Mouse (Mus musculus) right cerebral cortex, adult 18-20 months (tissue): ENCODE data around the gene 2610507B11Rik.
"Not testable (repeated sequence)": the region's sequence is repeated elsewhere in the genome, so short reads cannot be mapped to it uniquely, and the experiment has no call there.

Experiments
- DNase-seq: peaks from one replicate; pipeline ENCODE4 v3.0.0; 2022; ENCODE audit warnings: mixed read lengths

Gene 2610507B11Rik

DNA sequence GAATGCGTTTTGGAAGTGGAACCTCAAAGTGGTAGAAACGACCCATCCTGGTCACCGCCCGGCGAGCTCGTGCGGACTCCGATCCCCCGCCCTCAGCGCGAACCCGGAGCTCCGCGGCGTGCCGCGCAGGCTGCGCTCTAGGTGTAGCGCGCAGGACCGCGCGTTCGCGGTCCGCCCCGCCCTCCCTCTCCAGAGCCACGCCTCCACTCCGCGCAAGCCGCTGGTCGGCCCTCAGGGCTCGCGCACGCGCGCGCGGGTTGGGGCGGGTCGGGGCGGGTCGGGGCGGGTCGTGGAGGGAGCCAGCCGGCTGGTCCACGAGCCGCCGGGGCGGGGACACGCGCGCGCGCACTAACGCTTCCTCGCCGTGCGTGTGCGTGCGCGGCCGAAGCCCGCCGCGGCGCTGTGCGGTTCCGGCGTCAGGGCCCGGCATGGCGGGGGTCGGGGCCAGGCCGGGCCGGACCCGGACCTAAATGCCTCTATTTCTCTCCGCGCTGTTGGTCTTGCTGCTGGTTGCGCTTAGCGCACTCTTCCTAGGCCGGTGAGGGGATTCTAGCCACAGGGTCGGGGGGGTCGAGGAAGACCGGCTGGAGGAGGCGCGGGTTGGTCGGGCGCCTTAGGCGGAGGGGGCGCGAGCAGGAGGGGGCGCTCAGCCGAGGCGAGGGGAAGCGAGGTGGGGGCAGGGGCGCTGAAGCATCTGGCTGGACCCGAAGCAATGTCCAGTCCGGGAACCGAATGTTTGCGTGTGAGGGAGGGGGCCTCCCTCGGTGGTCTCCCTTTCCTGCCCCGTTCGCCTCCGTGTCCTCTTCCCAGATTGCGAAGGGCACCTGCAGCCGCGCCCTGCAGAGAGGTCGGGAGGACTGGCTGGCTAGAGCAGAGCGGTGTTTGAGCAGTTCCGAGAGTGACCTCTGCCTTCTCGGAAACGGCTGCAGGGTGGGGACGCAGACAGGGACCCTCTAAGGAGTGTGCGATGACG is at the start of gene 2610507B11Rik:
TSS of gene 2610507B11Rik (plus strand) at position 373 of the 973 bp plus-strand sequence.
- peak; percentile 93 for DNase-seq

DNA sequence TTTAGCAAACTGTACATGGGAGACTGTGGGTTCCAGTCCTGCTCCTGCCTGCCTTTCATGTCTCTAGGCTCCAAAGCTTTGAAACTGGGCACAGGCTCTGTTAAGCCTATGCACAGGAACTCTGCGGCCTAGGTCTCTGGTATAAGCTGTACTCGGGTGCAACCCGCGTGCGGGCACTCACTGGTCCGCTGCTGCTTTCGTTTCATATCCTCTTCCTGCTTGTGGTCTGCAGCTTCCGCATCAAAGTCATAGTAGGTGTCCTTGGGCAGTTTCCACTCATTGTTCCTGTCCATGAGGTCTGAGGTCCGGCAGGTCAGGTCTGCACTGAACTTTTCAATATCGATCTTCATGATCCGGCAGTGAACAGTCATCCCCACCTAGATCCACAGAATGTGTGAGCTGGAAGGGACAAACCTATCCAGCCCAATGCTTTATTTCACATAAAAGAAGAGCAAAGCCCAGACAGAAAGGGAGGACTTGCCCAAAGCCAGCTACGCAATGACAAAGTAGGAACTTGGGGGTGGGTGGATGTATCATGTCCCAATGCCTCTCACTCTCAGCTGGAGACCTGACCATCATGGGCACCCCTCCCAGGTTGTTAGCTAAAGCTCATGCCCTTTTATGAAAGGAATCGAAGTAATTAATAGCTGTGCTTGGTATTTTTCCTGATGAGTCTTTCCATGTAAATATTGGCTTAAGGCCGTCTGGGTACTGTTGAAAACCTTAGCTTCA is 48.3 kb upstream of the 2610507B11Rik start:
- DNase-seq: no peak

DNA sequence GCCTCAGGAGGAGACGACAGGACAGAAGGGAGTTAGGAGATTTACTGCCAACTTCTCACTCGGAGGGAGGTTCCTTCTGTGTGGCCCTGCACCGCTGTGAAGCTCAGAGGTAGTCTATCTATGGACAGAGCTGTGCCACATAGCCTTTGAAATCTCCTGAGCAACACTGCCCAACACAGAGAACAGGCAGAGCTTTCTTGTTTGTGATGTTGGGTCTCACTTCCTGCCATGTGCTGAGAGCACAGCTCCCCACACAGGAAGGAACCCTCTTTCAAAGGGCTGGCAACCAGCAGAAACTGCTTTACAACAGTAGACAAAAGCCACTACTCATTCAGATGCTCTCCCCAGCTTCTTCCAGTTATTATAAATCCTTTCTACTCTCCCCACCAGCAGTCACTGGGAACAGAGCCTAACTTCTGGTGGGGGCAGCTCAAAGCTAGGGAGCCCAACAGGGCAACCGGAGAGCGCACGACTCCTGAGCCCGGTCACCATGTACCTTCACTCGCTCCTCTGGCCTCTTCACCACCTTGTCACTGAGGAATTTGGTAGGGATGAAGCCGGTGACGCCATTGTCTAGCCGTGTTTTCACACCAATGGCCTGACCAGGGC is 45.7 kb upstream of the 2610507B11Rik start:
- no peak for DNase-seq

DNA sequence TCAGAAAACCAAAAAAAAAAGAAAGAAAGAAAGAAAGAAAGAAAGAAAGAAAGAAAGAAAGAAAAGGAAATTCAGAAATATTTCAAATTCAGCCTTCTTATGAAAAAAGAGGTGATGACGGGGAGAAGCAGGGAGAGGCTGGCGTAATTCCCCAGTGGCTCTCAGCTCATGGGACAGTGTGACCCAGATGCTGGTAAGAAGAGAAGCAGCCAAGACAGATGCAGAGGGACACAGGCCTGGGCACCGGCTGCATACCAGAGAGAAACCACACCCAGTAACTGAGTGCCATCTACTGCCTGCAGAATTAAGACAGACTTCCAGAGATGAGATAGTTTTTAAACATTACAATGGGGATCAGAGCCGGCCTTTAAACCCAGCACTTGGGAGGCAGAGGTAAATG is 38.0 kb upstream of the 2610507B11Rik start:
- no peak for DNase-seq

DNA sequence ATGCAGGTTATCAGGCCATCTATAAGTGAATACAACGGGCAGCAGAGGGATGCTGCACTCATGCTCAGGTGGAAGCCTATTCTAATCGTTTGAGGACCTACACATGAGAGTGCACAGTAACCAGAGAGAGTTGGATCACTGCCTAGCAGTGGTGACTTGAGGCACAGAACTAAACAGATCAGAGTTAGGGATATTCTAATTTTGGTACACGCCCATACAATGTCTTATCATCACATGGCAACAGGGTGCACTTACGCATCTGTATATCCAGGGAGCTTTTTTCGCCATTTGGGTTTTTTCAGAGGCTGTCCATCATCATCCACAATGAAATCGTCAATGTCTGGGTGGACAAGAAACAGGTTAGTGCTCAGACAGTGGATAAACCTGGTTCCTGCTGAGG is 30.0 kb upstream of the 2610507B11Rik start:
- DNase-seq: no peak

DNA sequence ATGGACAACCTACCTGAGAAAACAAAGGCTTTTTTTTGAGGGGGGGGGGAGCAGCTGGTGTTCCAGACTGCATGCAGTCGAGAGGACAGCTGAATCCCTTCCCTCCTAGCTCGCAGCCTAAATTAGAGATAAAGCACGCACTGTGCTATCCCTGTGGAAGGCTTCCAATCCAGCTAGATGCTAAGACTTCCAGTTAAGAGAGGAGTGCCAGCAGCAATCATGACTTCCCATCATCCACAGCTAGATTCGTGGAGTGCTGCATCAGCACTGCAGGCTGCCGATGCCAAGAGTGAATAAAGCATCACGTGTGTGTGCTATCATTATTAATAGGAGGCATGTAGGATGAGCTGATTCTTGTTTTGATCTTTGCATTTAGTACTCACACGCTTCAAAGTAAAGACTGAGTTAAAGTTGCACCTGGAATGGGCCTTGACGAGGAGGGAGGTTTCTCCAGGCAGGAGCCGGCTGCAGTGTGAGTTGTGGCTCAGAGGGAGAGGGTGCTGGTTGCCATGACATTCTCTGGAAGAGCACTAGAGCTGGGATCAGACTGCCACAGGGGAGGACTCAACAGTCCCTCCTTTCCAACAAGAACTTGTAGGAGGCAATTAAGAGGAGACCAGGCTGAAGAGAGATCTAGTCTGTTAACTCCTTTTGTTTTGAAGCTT is 21.2 kb upstream of the 2610507B11Rik start:
- DNase-seq: peak; percentile 67

DNA sequence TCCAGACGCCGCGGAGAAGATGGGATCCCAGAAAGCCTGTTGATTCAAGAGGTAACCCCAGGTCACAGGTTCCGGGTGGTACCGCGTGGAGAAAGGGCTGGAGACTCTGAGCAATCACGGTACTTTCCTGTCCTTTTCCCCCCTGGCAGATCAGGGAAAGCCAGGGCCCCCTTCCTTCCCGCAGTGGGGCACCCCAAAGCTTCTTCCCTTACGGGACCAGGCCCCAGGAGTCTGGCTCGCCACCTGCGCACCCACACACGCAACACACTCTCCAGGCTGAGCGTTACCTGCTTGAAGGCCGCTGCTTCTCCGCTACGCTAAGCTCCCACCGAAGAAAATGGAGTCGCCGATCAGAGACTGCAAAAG is 16.3 kb upstream of the 2610507B11Rik start:
- no peak for DNase-seq

DNA sequence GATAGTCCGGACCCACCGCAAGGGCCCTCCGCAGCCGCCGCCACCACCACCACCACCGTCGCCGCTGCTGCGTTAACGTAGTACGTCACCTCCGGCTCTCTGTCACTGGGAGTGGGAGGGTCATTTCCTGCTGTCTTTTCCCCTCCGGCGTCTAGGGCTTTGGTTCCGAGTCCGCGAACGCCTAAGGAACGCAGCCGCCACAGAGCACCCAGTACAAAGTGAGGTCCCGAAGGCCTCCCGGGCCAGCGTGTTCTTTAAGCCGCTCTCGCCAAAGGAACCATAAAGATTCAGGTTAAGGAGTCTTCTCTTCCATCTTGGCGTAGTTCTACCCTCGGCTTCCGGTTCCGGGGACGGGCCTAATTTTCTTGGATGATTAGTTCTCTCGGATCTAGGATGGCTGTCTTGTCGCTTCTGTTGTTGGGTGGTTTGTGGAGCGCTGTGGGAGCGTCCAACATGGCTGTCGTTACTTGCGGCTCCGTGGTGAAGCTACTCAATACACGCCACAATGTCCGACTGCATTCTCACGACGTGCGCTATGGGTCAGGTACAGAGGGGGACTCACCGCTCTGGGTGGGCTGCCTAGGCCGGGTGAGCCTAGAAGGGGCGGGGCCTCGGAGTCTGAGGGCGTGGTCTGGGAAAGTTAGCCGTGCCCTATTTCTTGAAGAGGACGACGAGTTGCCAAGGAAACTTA is 15.8 kb upstream of the 2610507B11Rik start, which contains the start of the genes Sdf2 and Supt6:
TSS of gene Sdf2 (plus strand) at position 120 of the 691 bp plus-strand sequence.
TSS of gene Supt6 (minus strand) at position 361 of the 691 bp plus-strand sequence.
- peak; percentile 90 for DNase-seq

DNA sequence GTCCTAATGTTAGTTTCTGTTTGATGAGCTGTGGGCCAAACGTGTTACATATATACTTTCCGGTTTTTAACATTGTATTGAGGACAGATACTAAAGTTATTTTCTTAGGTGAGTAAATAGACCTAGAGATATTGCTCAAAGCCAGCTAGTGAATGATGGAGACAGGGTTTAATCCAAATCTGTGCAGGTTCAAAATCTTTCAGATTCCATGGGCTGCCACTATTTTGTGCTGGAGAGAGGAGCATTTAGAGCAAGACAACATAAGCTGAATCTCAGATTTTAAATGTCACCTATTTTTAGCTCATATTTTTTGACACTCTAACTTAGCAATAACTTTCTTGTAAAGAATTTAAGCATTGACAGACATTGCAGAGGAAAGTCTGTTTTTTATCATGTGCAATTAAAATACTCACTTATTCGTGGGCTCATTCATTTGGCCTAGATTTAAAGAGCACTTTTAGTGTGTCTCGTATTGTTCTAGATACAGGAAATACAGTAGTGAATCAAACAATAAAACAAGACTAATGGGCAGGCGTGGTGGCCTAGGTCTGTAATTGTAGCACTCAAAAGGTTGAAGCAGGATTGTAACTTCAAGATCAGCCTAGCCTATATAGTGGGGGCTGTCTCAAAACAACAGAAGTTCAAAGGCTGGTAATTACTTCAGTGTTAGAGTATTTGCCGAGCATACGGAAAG is 15.1 kb upstream of the 2610507B11Rik start:
- DNase-seq: no peak

DNA sequence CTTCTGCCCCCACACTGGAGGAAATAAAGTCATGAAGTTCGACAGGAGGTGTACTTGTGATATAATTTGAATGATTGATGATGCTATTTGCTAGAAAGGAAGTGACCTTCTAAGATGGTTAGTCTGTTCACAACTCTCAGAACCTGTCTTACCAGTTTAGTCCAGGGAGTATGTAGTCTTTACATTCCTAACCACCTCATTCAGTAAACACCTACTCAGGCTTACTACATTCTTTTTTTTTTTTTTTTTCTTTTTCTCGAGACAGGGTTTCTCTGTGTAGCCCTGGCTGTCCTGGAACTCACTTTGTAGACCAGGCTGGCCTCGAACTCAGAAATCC is 14.6 kb upstream of the 2610507B11Rik start:
- DNase-seq: no peak

DNA sequence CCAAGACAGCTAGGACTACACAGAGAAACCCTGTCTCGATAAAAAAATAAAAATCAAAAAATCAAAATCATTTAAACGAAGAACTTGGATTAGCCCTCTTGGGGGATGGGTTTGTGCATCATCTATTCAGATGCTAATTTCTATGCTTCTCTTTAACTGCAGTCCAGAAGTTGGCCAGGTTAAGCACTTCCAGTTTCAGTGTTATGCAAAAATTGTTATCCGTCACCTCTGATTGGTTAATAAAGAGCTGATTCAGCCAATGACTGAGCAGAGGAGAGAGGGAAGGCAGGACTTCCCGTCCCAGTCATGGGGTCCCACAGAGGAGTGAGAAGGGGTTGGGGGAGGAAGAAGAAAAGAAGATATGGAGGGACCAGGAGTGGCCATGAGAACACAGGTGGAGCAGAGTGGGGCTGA is 13.8 kb upstream of the 2610507B11Rik start:
- DNase-seq: no peak

DNA sequence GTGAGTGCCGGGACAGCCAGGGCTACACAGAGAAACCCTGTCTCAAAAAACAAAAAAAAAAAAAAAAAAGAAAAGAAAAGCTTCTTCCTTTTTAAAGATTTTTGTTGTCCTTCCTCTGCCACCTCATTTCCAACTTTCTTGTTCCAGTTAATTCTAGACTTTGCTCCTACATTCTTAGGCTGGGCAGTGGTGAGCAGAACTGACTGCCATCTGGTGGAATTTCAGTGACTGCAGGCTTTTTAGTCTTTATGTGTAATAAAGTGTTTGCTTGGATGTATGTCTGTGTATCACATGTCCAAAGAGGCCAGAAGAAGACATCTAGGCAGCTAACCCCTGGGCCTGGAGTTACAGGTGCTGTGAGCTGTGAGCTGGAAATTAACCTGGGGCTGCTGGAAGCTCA is 4.9 kb upstream of the 2610507B11Rik start:
- DNase-seq: no peak

DNA sequence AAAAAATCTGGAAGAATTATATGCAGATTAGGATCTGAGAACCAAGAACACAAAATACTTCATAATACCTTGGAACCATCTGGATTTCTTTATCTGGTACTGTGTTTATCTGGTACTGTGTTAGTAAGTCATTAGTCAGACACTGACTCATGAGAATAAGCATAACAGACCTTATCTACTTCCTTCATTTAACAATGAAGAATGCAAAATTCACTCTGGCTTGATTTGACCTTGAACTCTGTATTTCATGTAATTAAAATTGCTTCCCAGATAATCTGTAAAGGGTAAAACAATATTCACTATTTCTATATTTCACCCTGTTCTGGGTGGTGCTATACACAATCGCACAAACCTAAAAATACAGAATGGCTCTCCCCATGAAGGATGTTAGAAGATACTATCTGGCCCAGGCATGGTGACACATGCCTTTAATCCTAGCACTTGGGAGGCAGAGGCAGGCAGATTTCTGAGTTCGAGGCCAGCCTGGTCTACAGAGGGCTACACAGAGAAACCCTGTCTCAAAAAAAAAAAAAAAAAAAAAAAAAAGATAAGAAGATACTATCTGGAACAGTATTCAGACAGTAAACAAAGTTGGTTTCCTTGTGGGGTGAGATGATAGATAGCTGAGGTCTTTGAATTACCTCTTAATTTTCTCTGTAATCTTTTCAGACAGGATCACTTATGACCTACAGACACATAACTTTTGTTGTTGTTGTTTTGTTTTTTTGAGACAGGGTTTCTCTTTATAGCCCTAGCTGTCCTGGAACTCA is 878 bp upstream of the 2610507B11Rik start:
- no peak for DNase-seq

DNA sequence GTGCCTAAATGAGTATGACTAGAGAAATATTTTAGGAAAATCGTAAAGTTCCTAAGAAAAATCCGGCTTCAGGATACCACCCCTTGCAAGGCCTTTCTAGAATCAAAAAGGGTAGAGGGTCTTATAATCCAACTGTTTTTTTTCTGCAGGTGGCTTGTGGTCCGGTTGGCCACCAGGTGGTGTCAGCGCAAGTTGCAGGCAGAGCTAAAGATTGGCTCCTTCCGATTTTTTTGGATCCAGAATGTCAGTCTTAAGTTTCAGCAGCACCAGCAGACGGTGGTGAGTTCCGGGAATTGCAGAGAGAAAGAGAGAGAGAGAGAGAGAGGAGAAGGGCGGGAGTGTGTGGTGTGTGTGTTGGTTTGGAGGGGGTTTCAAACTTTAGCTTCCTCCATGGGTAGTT is 998 bp downstream of the 2610507B11Rik start:
- DNase-seq: peak; percentile 49

DNA sequence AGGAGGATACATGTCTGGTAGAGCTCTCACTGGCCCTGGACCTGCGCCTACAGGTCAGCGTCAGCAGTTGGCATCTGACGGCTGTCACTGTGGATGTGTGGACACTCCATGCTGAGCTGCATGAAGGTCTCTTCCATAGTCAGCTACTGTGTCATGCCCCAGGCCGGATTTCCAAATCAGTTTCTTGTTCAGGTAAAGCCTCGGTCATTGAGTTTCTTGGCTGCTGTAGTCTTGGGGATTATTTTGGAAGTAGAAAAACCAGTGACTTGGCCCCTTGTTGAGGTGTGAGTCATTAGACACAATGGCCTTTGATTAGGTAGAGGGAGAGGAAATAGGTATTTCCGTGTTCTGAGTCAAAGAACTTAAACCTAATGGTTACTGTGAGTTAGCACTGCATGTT is 4.0 kb downstream of the 2610507B11Rik start:
- no peak for DNase-seq

DNA sequence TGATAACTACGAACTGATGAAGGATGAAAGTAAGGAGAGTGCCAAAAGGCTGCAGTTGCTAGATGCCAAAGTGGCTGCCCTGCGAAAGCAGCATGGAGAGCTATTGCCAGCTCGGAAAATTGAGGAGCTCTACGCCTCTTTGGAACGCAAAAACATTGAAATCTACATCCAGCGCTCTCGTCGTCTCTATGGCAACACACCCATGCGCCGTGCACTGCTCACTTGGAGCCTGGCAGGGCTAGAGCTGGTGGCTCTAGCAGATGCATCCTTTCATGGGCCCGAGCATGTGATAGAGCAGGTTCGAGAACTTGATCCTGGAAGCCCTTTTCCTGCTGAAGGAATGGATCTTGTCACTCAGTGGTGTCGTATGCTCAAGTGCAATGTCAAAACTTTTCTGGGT is 10.4 kb downstream of the 2610507B11Rik start:
- DNase-seq: peak; percentile 80

DNA sequence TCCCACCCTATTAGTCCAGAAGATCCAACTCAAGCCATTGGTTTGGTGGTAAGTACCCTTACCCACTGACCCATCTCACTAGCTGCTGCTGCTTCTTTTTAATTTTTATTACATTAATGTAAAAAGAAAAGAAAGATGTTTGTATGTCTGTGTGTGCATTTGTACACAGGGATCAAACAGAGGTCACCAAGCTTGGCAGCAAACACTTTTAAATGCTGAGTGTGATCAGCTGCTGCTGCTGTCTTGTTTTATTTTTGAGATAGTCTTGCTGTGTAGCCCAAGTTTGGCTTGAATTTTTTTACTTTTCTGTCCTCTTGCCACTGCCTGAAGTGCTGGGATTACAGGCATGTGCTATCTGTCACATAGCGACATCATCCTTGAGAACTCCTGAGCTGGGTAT is 14.0 kb downstream of the 2610507B11Rik start:
- DNase-seq: no peak

DNA sequence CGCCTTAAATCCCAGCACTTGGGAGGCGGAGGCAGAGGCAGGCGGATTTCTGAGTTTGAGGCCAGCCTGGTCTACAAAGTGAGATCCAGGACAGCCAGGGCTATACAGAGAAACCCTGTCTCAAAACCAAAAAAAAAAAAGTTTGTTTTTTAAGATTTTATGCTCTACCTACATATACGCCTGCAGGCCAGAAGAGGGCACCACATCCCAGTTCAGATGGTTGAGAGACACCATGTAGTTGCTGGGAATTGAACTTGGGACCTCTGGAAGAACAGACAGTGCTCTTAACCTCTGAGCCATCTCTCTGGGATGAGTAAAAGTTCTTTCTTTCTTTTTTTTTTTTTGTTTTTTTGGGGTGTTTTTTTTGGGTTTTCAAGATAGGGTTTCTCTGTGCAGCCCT is 14.6 kb downstream of the 2610507B11Rik start:
- not testable (repeated sequence) for DNase-seq

DNA sequence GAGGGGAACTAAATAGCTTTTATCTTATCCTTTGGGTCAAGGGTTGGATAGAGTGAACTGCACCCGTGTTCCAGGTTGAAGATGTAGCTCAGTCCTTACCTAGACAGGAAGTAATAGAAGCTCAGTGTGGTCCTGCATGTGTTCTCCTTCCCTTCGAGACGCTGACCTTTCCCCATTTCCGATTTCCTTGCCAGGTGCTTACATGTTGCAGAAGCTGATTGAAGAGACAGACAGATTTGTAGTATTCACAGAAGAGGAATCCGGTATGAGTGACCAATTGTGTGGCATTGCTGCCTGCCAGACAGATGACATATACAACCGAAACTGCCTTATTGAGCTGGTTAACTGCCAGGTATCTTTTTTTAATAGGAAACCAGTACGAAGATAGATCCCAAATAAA is 17.3 kb downstream of the 2610507B11Rik start:
- DNase-seq: no peak

DNA sequence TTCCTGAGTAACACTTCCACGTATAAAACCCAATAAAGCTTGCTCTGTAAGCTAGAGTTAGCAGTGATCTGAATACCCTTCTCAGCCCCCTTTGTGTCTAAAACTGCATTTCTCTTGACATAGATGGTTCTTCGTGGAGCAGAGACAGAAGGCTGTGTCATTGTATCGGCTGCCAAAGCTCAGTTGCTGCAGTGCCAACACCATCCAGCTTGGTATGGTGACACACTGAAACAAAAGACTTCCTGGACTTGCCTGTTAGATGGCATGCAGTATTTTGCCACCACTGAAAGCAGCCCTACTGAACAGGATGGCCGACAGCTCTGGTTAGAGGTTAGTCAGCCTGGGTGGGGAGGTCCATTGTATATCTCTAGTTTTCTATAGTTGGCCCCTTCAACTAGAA is 18.0 kb downstream of the 2610507B11Rik start:
- DNase-seq: no peak
